Mouse (Mus musculus): ENCODE data around the gene Spg11.

Spg11 gene

GRCm38 (mm10) chr2:122117961-122118958 lies at the start of gene Spg11:
Spg11 (minus strand) TSS chr2:122118386.
- ChIA-PET CTCF (interaction anchor here in 2 of 4 experiments (0.6 to 0.8 kb wide), 4 partner anchors 16 to 470 kb away, joined by 3 read pairs; no protein-coding TSS in a partner anchor), POLR2A (interaction anchor here in 3 of 4 experiments (0.6 to 2.6 kb wide), 97 partner anchors 8 to 978 kb away, joined by 3 to 34 read pairs (median 4); partner anchors contain the start of genes B2m (in 3 of the 3), Patl2 (in 2 of the 3), Shf (in 2 of the 3) and Sord (in 2 of the 3))

GRCm38 (mm10) chr2:122164293-122164692 lies 46.1 kb upstream of the Spg11 start:
- CTCF ChIA-PET: interaction anchor here in 2 of 4 experiments (0.6 to 0.8 kb wide), 2 partner anchors 18 to 216 kb away, joined by 3 read pairs; no protein-coding TSS in a partner anchor
- POLR2A ChIA-PET: interaction anchor here in 3 of 4 experiments (0.6 to 1.9 kb wide), 7 partner anchors 9 to 49 kb away, joined by 3 to 9 read pairs (median 4); partner anchors contain the start of genes Spg11 (in 2 of the 3) and B2m (in 1 of the 3)

- ChIA-PET POLR2A (interaction anchor here (0.7 to 1.9 kb wide), 11 partner anchors 10 to 77 kb away, joined by 3 to 9 read pairs (median 3); partner anchors contain the start of genes Spg11 (in 3 of the 4), B2m (in 1 of the 4), Patl2 (in 1 of the 4) and Terb2 (in 1 of the 4)), CTCF (interaction anchor here in 2 of 4 experiments (0.7 to 0.8 kb wide), 2 partner anchors 16 to 217 kb away, joined by 3 to 5 read pairs; partner anchors contain the start of gene B2m (in 1 of the 2))
Measured at GRCm38 (mm10) chr2:122163430-122164195, 45.4 kb upstream of the Spg11 start.

GRCm38 (mm10) chr2:122162529-122162928 lies 44.3 kb upstream of the Spg11 start:
- ChIA-PET CTCF (interaction anchor here in 1 of 4 experiments (1.4 kb wide), 1 partner anchor 140 kb away, joined by 3 read pairs; no protein-coding TSS in a partner anchor), POLR2A (interaction anchor here in 3 of 4 experiments (0.6 to 1.4 kb wide), 7 partner anchors 11 to 76 kb away, joined by 3 to 10 read pairs (median 3); partner anchors contain the start of genes Spg11 (in 2 of the 3), Patl2 (in 1 of the 3) and Terb2 (in 1 of the 3))

- ChIA-PET CTCF (interaction anchor here in 3 of 4 experiments (0.5 to 1.4 kb wide), 4 partner anchors 27 to 141 kb away, joined by 3 to 4 read pairs (median 4); no protein-coding TSS in a partner anchor), POLR2A (interaction anchor here in 3 of 4 experiments (0.7 to 1.4 kb wide), 12 partner anchors 10 to 92 kb away, joined by 3 to 10 read pairs (median 4); partner anchors contain the start of genes Spg11 (in 3 of the 3) and B2m (in 2 of the 3))
Measured at GRCm38 (mm10) chr2:122161542-122161941, 43.4 kb upstream of the Spg11 start.

- ChIA-PET CTCF (interaction anchor here in 2 of 4 experiments (0.6 to 0.8 kb wide), 3 partner anchors 83 to 234 kb away, joined by 3 read pairs; no protein-coding TSS in a partner anchor), POLR2A (interaction anchor here in 3 of 4 experiments (0.6 to 4.6 kb wide), 7 partner anchors 13 to 188 kb away, joined by 3 to 23 read pairs (median 4); partner anchors contain the start of genes B2m (in 1 of the 3) and Spg11 (in 1 of the 3))
Measured at GRCm38 (mm10) chr2:122160680-122161079, 42.5 kb upstream of the Spg11 start, which contains the start of gene Trim69. Trim69 (plus strand) TSS chr2:122160700.

GRCm38 (mm10) chr2:122159667-122160066 lies 41.5 kb upstream of the Spg11 start:
- POLR2A ChIA-PET: interaction anchor here in 3 of 4 experiments (0.5 to 4.6 kb wide), 14 partner anchors 9 to 485 kb away, joined by 3 to 23 read pairs (median 4); partner anchors contain the start of genes B2m (in 3 of the 3) and Spg11 (in 1 of the 3)

GRCm38 (mm10) chr2:122158362-122158802 lies 40.2 kb upstream of the Spg11 start:
- ChIA-PET POLR2A (interaction anchor here in 3 of 4 experiments (0.8 to 4.6 kb wide), 12 partner anchors 11 to 94 kb away, joined by 3 to 23 read pairs (median 7); partner anchors contain the start of genes B2m (in 3 of the 3) and Spg11 (in 2 of the 3)), CTCF (interaction anchor here in 2 of 4 experiments (0.6 to 1.7 kb wide), 2 partner anchors 29 to 85 kb away, joined by 3 read pairs; no protein-coding TSS in a partner anchor)

More at GRCm38 (mm10) chr2:122159667-122160066, 41.5 kb upstream of the Spg11 start:
- CTCF ChIA-PET: interaction anchor here in 2 of 4 experiments (0.8 to 1.7 kb wide), 3 partner anchors 52 to 86 kb away, joined by 3 to 5 read pairs (median 3); no protein-coding TSS in a partner anchor

- ChIA-PET CTCF (interaction anchor here in 1 of 4 experiments (0.6 kb wide), 1 partner anchor 15 kb away, joined by 3 read pairs; no protein-coding TSS in a partner anchor), POLR2A (interaction anchor here in 3 of 4 experiments (1.7 to 4.6 kb wide), 5 partner anchors 10 to 39 kb away, joined by 4 to 23 read pairs (median 8); partner anchors contain the start of genes B2m (in 2 of the 3) and Spg11 (in 2 of the 3))
Measured at GRCm38 (mm10) chr2:122157561-122157960, 39.4 kb upstream of the Spg11 start.

GRCm38 (mm10) chr2:122156051-122156700 lies 38.0 kb upstream of the Spg11 start:
- ChIA-PET POLR2A (interaction anchor here in 3 of 4 experiments (0.5 to 4.6 kb wide), 8 partner anchors 9 to 643 kb away, joined by 3 to 23 read pairs (median 4); partner anchors contain the start of genes B2m (in 3 of the 3) and Spg11 (in 2 of the 3)), CTCF (interaction anchor here in 1 of 4 experiments (0.6 kb wide), 1 partner anchor 158 kb away, joined by 6 read pairs; the partner anchor contains the start of gene Duoxa1)

GRCm38 (mm10) chr2:122155292-122155691 lies 37.1 kb upstream of the Spg11 start:
- ChIA-PET CTCF (no interaction called here), POLR2A (interaction anchor here in 1 of 4 experiments (1.0 to 4.2 kb wide), 2 partner anchors 8 to 10 kb away, joined by 4 to 20 read pairs; partner anchors contain the start of gene B2m)

GRCm38 (mm10) chr2:122154479-122154878 lies 36.3 kb upstream of the Spg11 start:
- ChIA-PET POLR2A (interaction anchor here in 2 of 4 experiments (0.6 to 4.2 kb wide), 4 partner anchors 7 to 208 kb away, joined by 3 to 20 read pairs (median 4); partner anchors contain the start of gene B2m (in 1 of the 2)), CTCF (no interaction called here)

- ChIA-PET CTCF (interaction anchor here in 1 of 4 experiments (0.6 kb wide), 1 partner anchor 10 kb away, joined by 3 read pairs; no protein-coding TSS in a partner anchor), POLR2A (interaction anchor here in 2 of 4 experiments (0.6 to 1.5 kb wide), 9 partner anchors 10 to 209 kb away, joined by 3 to 4 read pairs (median 3); no protein-coding TSS in a partner anchor)
Measured at GRCm38 (mm10) chr2:122153681-122154365, 35.6 kb upstream of the Spg11 start.

- ChIA-PET POLR2A (interaction anchor here in 2 of 4 experiments (1.0 to 3.0 kb wide), 5 partner anchors 9 to 34 kb away, joined by 3 to 9 read pairs (median 3); partner anchors contain the start of gene Spg11 (in 1 of the 2)), CTCF (interaction anchor here in 1 of 4 experiments (0.6 kb wide), 1 partner anchor 9 kb away, joined by 3 read pairs; no protein-coding TSS in a partner anchor)
Measured at GRCm38 (mm10) chr2:122152850-122153249, 34.7 kb upstream of the Spg11 start.

- ChIA-PET CTCF (interaction anchor here in 1 of 4 experiments (0.7 kb wide), 1 partner anchor 186 kb away, joined by 3 read pairs; no protein-coding TSS in a partner anchor), POLR2A (interaction anchor here in 2 of 4 experiments (1.1 to 10.4 kb wide), 5 partner anchors 11 to 33 kb away, joined by 3 to 137 read pairs (median 7); partner anchors contain the start of gene Spg11 (in 1 of the 2))
Measured at GRCm38 (mm10) chr2:122151221-122151620, 33.0 kb upstream of the Spg11 start.
